Mouse (Mus musculus) adrenal gland, postnatal 0 days (tissue): ENCODE measurements around the gene Csl. TPM values are rescaled to one million over a fixed set of nuclear protein-coding genes. Genes with fewer than 3 reads are reported as not detected.

Experiments used
- polyA plus RNA-seq: library from polyadenylated mRNA; unstranded; fragments of >200 nt; fragmentation: Nextera tagmentation; extraction: Ambion mirVana; gene quantifications from 2 replicates; pipeline ENCODE4 v1.2.1, GENCODE M21; 2015

Csl gene
- not detected in 2 replicates for polyA plus RNA-seq

DNA sequence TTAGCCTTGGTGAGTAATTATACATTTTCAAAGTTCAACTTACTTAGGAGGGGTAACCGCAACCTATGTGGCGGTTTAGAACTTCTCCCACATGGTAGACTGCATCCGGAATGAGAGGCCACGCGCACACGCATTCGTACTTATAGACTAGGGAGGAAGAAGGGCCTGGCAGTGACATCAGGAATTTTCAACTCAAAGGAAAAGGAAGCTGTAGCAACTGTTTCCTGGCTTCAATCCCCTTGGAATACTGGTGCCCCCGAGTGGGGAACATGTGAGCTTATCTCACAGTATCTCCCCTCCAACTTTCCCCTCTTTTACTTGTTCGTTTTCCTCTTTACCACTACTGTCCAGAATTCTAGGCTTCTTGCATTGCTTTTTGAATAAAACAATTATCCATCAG lies at the start of gene Csl:
Gene Csl, minus strand, starts transcription at position 101 of the 400 bp plus-strand sequence.

